Mouse (Mus musculus) CH12.LX (cell line): Measurements from ENCODE around the gene Cx3cl1.

Experiments
- BHLHE40 ChIP-seq: IDR thresholded peaks from 2 replicates; pipeline ENCODE4 v1.6.1; 2011; ENCODE audit warnings: mild to moderate bottlenecking, low read depth, low read length, improper control_type of control experiment
- CHD2 ChIP-seq: IDR thresholded peaks from 2 replicates; pipeline ENCODE4 v1.6.1; 2011; ENCODE audit warnings: low read length, improper control_type of control experiment
- CTCF ChIP-seq, 2 experiments: IDR thresholded peaks in 1 of 2; conservative IDR thresholded peaks in 1 of 2; 2 replicates each; pipeline ENCODE4 v1.5.1; 2011 to 2012; ENCODE audit warnings: low read depth in 2 of 2, low read length in 2 of 2, improper control_type of control experiment in 1 of 2, inconsistent platforms in 1 of 2, mild to moderate bottlenecking in 1 of 2, moderate library complexity in 1 of 2
- GABPA ChIP-seq: IDR thresholded peaks from 2 replicates; pipeline ENCODE4 v1.6.1; 2012; ENCODE audit warnings: low read depth, low read length, improper control_type of control experiment, inconsistent platforms; ENCODE audit not compliant: insufficient replicate concordance
- HCFC1 ChIP-seq: IDR thresholded peaks from 2 replicates; pipeline ENCODE4 v1.6.1; 2012; ENCODE audit warnings: low read depth, mild to moderate bottlenecking, inconsistent platforms, low read length, improper control_type of control experiment
- IRF4 ChIP-seq: IDR thresholded peaks from 2 replicates; pipeline ENCODE4 v1.6.1; 2014; ENCODE audit warnings: low read depth, mild to moderate bottlenecking, inconsistent platforms, low read length, improper control_type of control experiment
- MAZ ChIP-seq: IDR thresholded peaks from 2 replicates; pipeline ENCODE4 v1.6.1; 2012; ENCODE audit warnings: low read depth, mild to moderate bottlenecking, inconsistent platforms, low read length, improper control_type of control experiment, moderate library complexity
- MEF2A ChIP-seq: IDR thresholded peaks from 2 replicates; pipeline ENCODE4 v1.6.1; 2014; ENCODE audit warnings: low read depth, mild to moderate bottlenecking, inconsistent platforms, low read length, improper control_type of control experiment, borderline replicate concordance
- NRF1 ChIP-seq: IDR thresholded peaks from 2 replicates; pipeline ENCODE4 v1.6.1; 2014; ENCODE audit warnings: low read depth, mild to moderate bottlenecking, inconsistent platforms, low read length, improper control_type of control experiment, moderate library complexity
- RCOR1 ChIP-seq: conservative IDR thresholded peaks from 2 replicates; pipeline ENCODE4 v1.6.1; 2012; ENCODE audit warnings: low read depth, mild to moderate bottlenecking, inconsistent platforms, low read length, improper control_type of control experiment
- SIN3A ChIP-seq: IDR thresholded peaks from 2 replicates; pipeline ENCODE4 v1.6.1; 2012; ENCODE audit warnings: low read length, improper control_type of control experiment, inconsistent platforms
- TBP ChIP-seq: conservative IDR thresholded peaks from 2 replicates; pipeline ENCODE4 v1.6.1; 2011; ENCODE audit warnings: low read depth, low read length, improper control_type of control experiment
- TCF12 ChIP-seq: IDR thresholded peaks from 2 replicates; pipeline ENCODE4 v1.6.1; 2014; ENCODE audit warnings: low read depth, mild to moderate bottlenecking, inconsistent platforms, low read length, improper control_type of control experiment
- USF1 ChIP-seq: IDR thresholded peaks from 2 replicates; pipeline ENCODE4 v1.6.1; 2014; ENCODE audit warnings: low read depth, mild to moderate bottlenecking, inconsistent platforms, low read length, improper control_type of control experiment

GRCm38 (mm10) chr8:94778036-94778435 is 6.2 kb downstream of the Cx3cl1 start:
- TF ChIP-seq CTCF (conservative IDR thresholded peaks at IDR 0.05 in 1 of 2, IDR thresholded peaks at IDR 0.05 in 1 of 2; ENCODE audit: low read depth in 2 of 2, low read length in 2 of 2) (no peak), BHLHE40 (peak; percentile 59), NRF1 (no peak), USF1 (no peak), CHD2 (peak; percentile 46; the same call in 1 of the 2 replicates), MAZ (no peak), RCOR1 (no peak), SIN3A (0 out of 2 replicates have a peak, but pooled peaks have one; percentile 22), HCFC1 (0 out of 2 replicates have a peak, but pooled peaks have one; percentile 20), TCF12 (no peak), GABPA (no peak), TBP (no peak), MEF2A (no peak), IRF4 (0 out of 2 replicates have a peak, but pooled peaks have one; percentile 18)
